Mouse (Mus musculus): ENCODE results near the gene Ppp1r13l.

Ppp1r13l gene

DNA sequence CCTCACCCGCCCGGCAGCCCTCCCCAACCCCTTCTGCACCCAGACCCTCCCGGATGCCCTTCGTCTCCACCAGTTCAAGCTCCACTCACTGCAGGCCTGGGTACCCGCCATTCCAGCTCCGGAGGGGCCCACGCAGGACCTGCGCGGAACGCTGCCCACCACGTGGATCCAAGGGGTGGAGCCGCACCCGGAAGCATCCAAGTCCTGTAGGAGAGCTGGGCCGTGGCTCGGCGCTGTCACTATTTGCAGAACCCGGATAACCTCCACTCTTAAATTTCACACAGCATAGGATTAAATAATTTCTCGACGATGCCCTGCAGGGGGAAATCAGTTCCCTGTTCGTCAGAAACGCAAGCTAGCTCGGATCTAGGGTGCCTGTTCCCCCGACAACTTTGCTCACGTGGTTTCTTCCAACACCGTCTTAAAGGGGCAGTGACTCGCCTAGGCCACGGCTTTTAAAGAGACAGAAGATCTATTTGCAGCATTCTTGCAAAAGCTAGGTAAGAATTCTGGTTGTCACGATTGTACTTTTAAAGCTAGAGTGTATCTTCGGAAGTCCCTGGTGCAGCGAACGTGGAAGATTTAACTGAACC lies at the start of gene Ppp1r13l, which contains the start of gene Cd3eap:
Gene Ppp1r13l (plus strand): TSS at position 451 of the 593 bp plus-strand sequence.
Gene Cd3eap (minus strand): TSS at position 185 of the 593 bp plus-strand sequence.
- peak; percentile 99 for DNase-seq

- peak; percentile 100 for DNase-seq
Observed at GRCm38 (mm10) chr7:19309884-19310641, 49.5 kb upstream of the Ppp1r13l start, which contains the start of gene Fosb. Gene Fosb (minus strand): TSS chr7:19310051.

DNA sequence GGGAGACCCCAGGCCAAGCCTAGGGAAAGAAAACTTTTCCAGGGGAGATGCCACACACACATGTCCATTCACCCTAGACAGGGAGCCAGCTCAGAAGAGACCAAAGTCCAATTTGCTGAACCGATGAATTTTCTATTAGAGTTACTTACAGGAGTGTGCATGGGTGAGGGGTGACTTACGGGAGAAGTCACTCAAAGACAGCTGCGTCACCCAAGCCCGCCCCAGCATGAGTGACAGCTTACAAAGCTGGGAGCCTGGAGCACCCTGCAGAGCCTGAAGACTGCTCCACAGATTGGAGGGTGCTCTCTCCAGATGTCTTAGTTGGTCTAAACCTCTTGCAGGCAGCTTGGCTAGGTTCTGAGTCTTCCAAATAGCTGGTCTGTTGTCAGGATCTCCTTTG lies 47.6 kb upstream of the Ppp1r13l start:
- DNase-seq: no peak

GRCm38 (mm10) chr7:19314033-19314432 lies 45.5 kb upstream of the Ppp1r13l start:
- DNase-seq: peak; percentile 90

DNA sequence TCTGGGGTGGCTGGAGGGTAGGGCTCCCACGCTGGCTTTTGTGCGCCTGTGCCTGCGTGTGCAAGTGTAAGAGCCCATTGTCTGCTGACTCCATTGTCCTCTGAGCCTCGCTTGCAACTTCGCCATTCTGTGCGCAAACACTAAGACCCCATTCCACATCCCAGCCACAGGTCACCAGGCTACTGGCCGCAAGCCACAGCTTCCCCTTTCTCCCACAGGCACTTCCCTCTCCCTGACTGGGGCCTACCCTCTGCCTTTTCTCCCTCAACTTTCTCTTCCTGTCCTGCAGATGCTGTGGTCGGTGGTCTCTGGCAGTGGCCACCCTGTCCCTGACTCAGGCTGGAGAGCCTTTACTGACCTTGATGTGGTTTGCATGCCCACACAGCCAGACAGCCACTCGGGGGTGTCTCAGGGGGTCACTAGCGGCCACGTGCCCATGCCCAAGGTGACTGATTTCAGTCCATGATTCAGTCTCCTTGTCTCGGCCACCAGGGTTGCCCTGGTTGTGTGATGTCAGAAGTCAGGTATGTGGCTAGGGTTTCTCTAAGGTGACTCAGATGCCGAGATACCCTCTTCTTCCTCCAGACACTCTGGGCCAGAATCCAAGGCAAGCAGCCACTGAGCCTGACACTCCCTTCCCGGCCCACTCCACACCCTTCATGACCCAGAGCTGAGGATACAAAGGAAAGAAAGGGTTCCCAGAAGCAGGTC lies 42.9 kb upstream of the Ppp1r13l start:
- peak; percentile 98 for DNase-seq

DNA sequence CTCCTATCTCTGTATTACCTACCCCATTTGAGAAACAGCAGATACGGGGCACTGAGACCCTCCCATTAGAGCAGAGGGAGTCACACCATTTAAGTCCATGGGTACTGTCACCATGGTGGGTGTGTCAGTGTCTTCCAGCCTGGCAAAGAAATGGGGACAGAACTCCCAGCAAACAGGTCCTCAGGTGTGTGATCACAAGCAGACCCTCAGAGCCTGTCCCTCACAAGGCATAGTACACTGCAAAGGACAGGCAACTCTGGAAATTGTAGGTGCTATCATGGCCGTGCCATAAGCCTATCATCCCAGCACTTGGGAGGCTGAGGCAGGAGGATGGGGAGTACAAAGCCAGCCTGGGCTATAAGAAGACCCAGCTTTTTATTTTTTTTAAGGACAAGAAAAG lies 41.3 kb upstream of the Ppp1r13l start:
- peak; percentile 92 for DNase-seq

- peak; percentile 86 for DNase-seq
Observed at GRCm38 (mm10) chr7:19318676-19319075, 40.9 kb upstream of the Ppp1r13l start.

DNA sequence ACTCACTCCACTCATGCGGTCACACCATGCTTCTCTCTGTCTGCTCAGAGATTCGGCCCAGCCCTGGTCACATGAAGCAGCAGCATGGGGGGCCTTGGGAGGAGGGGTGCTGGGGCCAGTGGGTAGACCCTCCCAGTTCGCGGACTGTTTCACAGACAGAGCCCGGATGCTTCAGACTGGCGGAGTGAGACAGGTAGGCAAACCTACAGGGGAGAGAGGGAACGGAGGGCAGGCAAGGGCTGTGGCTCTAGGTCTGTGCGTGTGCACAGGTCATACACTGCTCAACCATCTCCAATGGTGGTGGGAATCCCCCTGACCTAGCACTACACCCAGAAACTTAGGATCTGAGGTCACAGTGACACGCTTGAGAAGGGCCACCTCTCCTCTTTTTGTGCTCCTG lies 40.1 kb upstream of the Ppp1r13l start:
- DNase-seq: peak; percentile 95

DNA sequence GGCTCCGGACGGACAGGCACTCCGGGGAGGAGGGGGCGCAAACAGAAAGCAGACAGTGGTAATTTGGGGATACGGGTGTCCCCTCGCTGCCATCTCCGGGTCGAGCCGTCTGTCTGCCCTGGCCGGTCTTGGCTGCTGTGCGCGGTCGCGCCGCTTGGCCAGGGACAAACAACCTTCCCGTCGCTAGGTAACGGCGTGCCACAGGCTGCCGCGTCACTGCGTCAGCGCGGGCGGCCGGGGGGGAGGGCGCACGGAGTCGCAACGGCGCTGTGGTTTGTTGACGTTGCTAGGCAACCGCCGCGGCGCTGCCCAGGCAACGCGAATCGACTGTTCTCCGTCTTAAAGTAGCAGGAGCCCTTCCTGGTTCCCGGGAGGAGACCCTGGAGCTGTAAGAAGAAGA lies 39.6 kb upstream of the Ppp1r13l start:
- peak; percentile 100 for DNase-seq

GRCm38 (mm10) chr7:19320637-19321036 lies 38.9 kb upstream of the Ppp1r13l start:
- no peak for DNase-seq

DNA sequence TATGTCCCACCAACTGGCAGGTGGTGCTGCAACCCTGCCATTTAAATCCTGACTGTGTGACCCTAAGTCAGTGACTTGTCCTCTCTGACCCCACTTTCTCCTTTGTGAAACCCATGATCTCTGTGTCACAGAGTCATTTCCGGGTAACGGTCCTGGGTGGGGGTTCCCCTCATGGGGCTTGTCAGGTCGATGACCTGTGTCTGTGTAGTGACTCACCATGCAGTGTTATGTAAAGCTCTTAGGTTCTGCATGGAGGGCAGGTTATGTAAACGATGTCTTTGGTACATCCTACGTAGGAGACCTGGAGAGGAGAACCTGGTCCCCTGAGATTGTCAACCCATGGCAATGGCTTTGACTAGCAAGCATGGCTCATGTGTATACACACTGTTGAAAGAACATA lies 38.1 kb upstream of the Ppp1r13l start:
- DNase-seq: peak; percentile 90

DNA sequence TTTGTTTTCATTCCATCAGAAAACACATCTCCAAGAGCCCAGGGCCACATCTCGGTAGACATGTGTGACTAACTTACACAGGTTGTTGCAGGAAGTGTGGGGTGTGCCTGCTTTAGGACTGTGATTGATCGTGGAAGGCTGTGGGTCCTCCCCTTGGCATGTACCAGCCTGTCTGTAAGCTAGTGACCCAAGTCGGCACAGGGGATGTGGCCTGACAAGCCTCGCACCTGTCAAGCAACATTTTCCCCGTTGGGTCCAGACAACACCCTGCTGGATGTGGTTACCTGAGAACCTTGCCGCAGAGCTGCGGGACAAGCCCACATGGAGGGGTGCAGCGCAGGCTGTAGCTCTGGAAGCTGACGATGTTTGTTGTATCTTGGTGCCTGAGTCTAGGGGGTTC lies 37.1 kb upstream of the Ppp1r13l start:
- peak; percentile 92 for DNase-seq

GRCm38 (mm10) chr7:19324221-19324620 lies 35.3 kb upstream of the Ppp1r13l start:
- no peak for DNase-seq

GRCm38 (mm10) chr7:19325262-19326199 lies 34.0 kb upstream of the Ppp1r13l start:
- peak; percentile 88 for DNase-seq

DNA sequence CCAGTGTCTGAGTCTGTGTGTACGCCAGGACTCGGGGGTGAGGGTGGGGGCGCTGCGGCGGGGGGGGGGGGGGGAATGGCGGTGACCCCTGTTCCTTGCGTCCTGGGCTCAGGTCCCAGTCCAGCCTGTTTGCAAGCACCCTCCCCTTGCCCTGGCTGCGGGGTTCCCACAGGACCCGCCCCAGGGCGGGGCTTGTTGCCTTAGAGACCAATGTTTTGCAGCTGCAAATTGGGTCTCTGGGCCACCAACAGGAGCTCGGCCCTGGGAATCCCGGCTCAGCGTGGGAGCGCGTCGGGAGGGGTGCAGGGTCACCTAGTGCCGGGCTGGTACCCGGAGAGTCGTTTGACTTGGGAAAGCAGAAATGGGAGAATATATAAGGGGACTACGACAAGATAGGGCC lies 33.2 kb upstream of the Ppp1r13l start:
- DNase-seq: peak; percentile 99

- peak; percentile 100 for DNase-seq
Observed at GRCm38 (mm10) chr7:19327128-19327527, 32.4 kb upstream of the Ppp1r13l start.

GRCm38 (mm10) chr7:19327782-19328181 lies 31.8 kb upstream of the Ppp1r13l start:
- DNase-seq: peak; percentile 94

DNA sequence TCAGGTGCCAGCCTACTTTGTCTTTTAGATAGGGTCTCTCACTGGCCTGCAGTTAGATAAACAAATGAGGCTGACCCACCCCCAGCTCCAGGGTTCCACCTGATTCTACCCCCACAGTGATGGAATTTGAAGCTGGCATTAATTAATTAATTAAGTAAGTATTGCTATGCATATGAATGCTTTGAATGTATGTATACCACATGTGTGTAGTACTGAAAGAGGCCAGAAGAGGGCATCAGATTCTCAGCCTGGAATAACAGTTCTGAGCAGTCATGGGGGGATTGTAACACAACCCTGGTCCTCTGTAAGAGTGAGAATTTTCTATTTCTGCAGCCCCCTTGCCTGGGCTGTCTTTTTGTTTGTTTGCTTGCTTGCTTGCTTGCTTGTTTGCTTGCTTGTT lies 31.1 kb upstream of the Ppp1r13l start:
- DNase-seq: no peak

DNA sequence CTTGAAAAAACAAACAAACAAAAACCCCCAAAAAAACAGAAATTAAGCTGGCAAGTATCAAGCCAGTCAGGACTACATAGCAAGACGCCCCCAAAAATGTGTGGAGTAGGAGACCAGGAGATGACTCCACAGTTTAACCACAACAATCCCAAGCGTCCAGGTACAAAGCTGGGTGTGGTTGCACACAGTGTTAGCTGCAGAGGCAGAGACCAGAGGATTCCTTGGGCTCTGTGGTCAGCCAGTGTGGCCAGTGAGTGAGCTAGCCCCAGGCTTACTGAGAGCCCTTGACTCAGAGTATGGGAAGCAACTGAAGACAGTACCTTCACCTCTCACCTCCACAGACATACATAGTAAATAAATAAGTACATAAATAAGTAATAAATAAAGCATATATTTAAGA lies 27.6 kb upstream of the Ppp1r13l start:
- DNase-seq: peak; percentile 87

GRCm38 (mm10) chr7:19332709-19333352 lies 26.7 kb upstream of the Ppp1r13l start:
- peak; percentile 99 for DNase-seq

GRCm38 (mm10) chr7:19335583-19335982 lies 24.0 kb upstream of the Ppp1r13l start:
- DNase-seq: peak; percentile 89

- peak; percentile 92 for DNase-seq
Observed at GRCm38 (mm10) chr7:19337122-19337521, 22.4 kb upstream of the Ppp1r13l start.
